Mouse (Mus musculus): Measurements from ENCODE around the gene Ppm1f. TPM values are rescaled to one million over a fixed set of nuclear protein-coding genes. Genes with fewer than 3 reads are reported as not detected.

The Ppm1f gene
- polyA plus RNA-seq, 1 experiment from 2014 or later, result 16.3 TPM

DNA sequence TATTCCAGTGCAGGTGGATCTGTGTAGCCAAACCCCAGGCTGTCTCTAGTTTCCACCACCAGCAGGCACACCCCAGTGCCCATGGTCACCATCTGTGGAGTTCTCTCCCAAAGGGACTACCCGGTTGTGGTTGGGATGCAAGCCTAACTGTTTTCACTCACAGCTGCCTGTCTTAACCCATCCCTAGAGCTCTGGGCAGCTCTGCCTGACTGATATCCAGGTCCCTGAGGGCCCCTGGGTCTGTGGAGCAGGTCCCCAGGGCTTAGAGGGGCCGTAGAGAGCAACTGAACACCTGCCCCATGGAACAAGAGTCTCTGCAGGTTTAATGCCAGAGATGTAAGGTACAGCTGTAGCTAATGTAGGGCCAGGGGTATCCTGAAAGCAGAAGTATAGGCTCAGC is 32.3 kb upstream of the Ppm1f start, which contains the start of gene Igll1:
Igll1 (minus strand) TSS at position 8 of the 400 bp plus-strand sequence.
- Histone ChIP-seq H3K9me3 (ENCODE audit: control insufficient read depth, low read length) (no peaks in the 10 kb centered on the region), H3K4me2 (ENCODE audit: low read length) (no peak within 1 kb of the TSS), H3K4me1 (replicated peaks; ENCODE audit: control insufficient read depth, insufficient read depth, low read length) (no peaks in the 10 kb centered on the region), H3K27me3 (replicated peaks; ENCODE audit: control insufficient read depth, insufficient read depth, low read length) (no peaks in the 10 kb centered on the region), H3K9ac (ENCODE audit: low read length) (no peak within 1 kb of the TSS), H3K27ac (ENCODE audit: low read depth) (no peak within 1 kb of the TSS), H3K4me3 (ENCODE audit: low read depth, low read length) (no peak within 1 kb of the TSS), H3K36me3 (ENCODE audit: control insufficient read depth, insufficient read depth, low read length) (no peaks in the 10 kb centered on the region)
- no peak for DNase-seq (ENCODE audit: low spot score)
- no peak for ATAC-seq (replicated peaks; ENCODE audit: low FRiP score, low TSS enrichment, low read depth)
- WGBS, result 74% methylated on average over 2 of the region's 2 CpGs

- Histone ChIP-seq H3K4me3 (ENCODE audit: low read depth, low read length) (no peak overlapping the region), H3K27me3 (replicated peaks; ENCODE audit: control insufficient read depth, insufficient read depth, low read length) (no peaks in the 10 kb centered on the region), H3K27ac (ENCODE audit: low read depth) (no peak overlapping the region), H3K4me2 (ENCODE audit: low read length) (no peak overlapping the region), H3K9ac (ENCODE audit: low read length) (no peak overlapping the region), H3K9me3 (ENCODE audit: control insufficient read depth, low read length) (no peaks in the 10 kb centered on the region), H3K4me1 (replicated peaks; ENCODE audit: control insufficient read depth, insufficient read depth, low read length) (no peaks in the 10 kb centered on the region), H3K36me3 (ENCODE audit: control insufficient read depth, insufficient read depth, low read length) (no peaks in the 10 kb centered on the region)
- no peak for ATAC-seq (replicated peaks; ENCODE audit: low FRiP score, low TSS enrichment, low read depth)
- DNase-seq (ENCODE audit: low spot score), result no peak
Measured at GRCm38 (mm10) chr16:16865217-16865616, 31.1 kb upstream of the Ppm1f start.

GRCm38 (mm10) chr16:16865696-16866561 is 30.3 kb upstream of the Ppm1f start:
- no peak overlapping the region for H3K9ac ChIP-seq (ENCODE audit: low read length)
- DNase-seq (ENCODE audit: low spot score) (no peak), ATAC-seq (replicated peaks; ENCODE audit: low FRiP score, low TSS enrichment, low read depth) (no peak)
- H3K4me1 ChIP-seq (replicated peaks; ENCODE audit: control insufficient read depth, insufficient read depth, low read length), result no peaks in the 10 kb centered on the region
- no peak overlapping the region for H3K27ac ChIP-seq (ENCODE audit: low read depth)
- no peaks in the 10 kb centered on the region for H3K9me3 ChIP-seq (ENCODE audit: control insufficient read depth, low read length)
- no peaks in the 10 kb centered on the region for H3K27me3 ChIP-seq (replicated peaks; ENCODE audit: control insufficient read depth, insufficient read depth, low read length)
- no peaks in the 10 kb centered on the region for H3K36me3 ChIP-seq (ENCODE audit: control insufficient read depth, insufficient read depth, low read length)
- 60% methylated on average over 4 of the region's 5 CpGs for WGBS
- no peak overlapping the region for H3K4me3 ChIP-seq (ENCODE audit: low read depth, low read length)
- H3K4me2 ChIP-seq (ENCODE audit: low read length), result no peak overlapping the region

DNA sequence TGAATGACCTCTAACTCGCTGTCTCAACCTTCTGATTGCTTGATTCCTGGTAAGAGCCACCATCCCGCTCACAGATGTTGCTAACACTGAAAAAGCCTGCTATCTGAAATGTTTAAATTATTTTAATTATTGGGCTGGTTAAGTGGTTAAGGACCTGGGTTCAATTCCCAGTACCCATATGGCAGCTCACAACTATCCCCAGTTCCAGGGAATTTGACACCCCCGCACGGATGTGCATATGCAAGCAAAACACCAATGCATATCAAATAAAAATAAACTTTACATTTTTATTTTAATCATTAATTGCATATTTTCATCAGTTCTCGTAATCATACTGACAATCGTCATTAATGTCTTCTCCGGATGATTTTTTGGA is 26.0 kb upstream of the Ppm1f start:
- H3K4me3 ChIP-seq (ENCODE audit: low read depth, low read length), result peak overlapping the region; percentile 62
- 32% methylated on average over 7 of the region's 7 CpGs for WGBS
- H3K27ac ChIP-seq (ENCODE audit: low read depth), result peak overlapping the region; percentile 91; the same call in 1 of the 2 replicates
- no peaks in the 10 kb centered on the region for H3K27me3 ChIP-seq (replicated peaks; ENCODE audit: control insufficient read depth, insufficient read depth, low read length)
- H3K9ac ChIP-seq (ENCODE audit: low read length), result peak overlapping the region; percentile 39; the same call in 1 of the 2 replicates
- H3K9me3 ChIP-seq (ENCODE audit: control insufficient read depth, low read length), result no peaks in the 10 kb centered on the region
- H3K36me3 ChIP-seq (ENCODE audit: control insufficient read depth, insufficient read depth, low read length), result peaks cover 3% of the 10 kb centered on the region
- peaks cover 6% of the 10 kb centered on the region; the same call in 1 of the 2 replicates for H3K4me1 ChIP-seq (replicated peaks; ENCODE audit: control insufficient read depth, insufficient read depth, low read length)
- peak overlapping the region; percentile 51 for H3K4me2 ChIP-seq (ENCODE audit: low read length)
- no peak for DNase-seq (ENCODE audit: low spot score)
- ATAC-seq (replicated peaks; ENCODE audit: low FRiP score, low TSS enrichment, low read depth), result peak; percentile 56

DNA sequence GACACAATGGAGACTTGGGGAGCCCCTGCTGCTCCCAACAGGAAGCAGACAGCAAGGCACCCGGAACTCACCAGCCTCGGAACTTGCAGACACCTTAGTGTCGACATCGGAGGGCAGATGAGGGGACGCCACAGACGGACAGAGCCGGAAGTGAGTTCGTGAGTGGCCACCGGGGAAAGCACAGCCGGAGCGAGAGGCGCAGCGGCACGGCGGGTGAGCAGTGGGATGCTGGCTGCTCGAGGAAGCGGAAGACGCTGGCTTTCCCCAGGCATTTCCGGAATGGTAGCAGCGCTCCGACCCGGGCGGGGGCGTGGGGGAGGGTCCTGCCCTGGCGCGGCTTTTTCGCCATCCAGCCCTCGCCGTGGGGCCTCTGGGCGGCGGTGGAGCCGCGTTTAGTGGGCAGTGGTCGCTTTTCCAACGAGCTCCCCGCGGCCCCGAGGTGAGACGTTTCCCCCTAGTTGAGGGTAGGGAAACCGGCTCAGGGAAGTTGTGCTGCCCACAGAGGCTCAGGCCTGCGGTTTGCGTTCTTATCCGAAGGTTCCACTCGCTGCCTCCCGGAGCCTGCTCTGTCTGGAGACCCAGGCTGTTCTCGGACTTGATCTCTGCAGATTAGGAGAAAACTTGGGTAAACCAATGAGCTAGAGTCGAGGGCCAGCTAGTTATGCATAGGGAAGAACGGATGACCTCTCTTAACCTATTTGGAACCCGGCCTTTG is 25.5 kb upstream of the Ppm1f start, which contains the start of the genes Top3b and Vpreb1:
Top3b (plus strand) TSS at position 120 of the 715 bp plus-strand sequence.
Vpreb1 (minus strand) TSS at position 227 of the 715 bp plus-strand sequence.
- peak within 1 kb of the TSS; percentile 62 for H3K4me3 ChIP-seq (ENCODE audit: low read depth, low read length)
- H3K9ac ChIP-seq (ENCODE audit: low read length), result peak within 1 kb of the TSS; percentile 80
- under 1% methylated on average over 49 of the region's 49 CpGs for WGBS
- H3K27me3 ChIP-seq (replicated peaks; ENCODE audit: control insufficient read depth, insufficient read depth, low read length), result no peaks in the 10 kb centered on the region
- peak within 1 kb of the TSS; percentile 91 for H3K27ac ChIP-seq (ENCODE audit: low read depth)
- peaks cover 6% of the 10 kb centered on the region; the same call in 1 of the 2 replicates for H3K4me1 ChIP-seq (replicated peaks; ENCODE audit: control insufficient read depth, insufficient read depth, low read length)
- peaks cover 6% of the 10 kb centered on the region for H3K36me3 ChIP-seq (ENCODE audit: control insufficient read depth, insufficient read depth, low read length)
- ATAC-seq (replicated peaks; ENCODE audit: low FRiP score, low TSS enrichment, low read depth) (peak; percentile 98), DNase-seq (ENCODE audit: low spot score) (peak; percentile 97)
- H3K4me2 ChIP-seq (ENCODE audit: low read length), result peak within 1 kb of the TSS; percentile 51
- no peaks in the 10 kb centered on the region for H3K9me3 ChIP-seq (ENCODE audit: control insufficient read depth, low read length)

GRCm38 (mm10) chr16:16879025-16879424 is 17.2 kb upstream of the Ppm1f start:
- no peak for ATAC-seq (replicated peaks; ENCODE audit: low FRiP score, low TSS enrichment, low read depth)
- Histone ChIP-seq H3K36me3 (ENCODE audit: control insufficient read depth, insufficient read depth, low read length) (peaks cover 86% of the 10 kb centered on the region), H3K27me3 (replicated peaks; ENCODE audit: control insufficient read depth, insufficient read depth, low read length) (no peaks in the 10 kb centered on the region), H3K4me1 (replicated peaks; ENCODE audit: control insufficient read depth, insufficient read depth, low read length) (no peaks in the 10 kb centered on the region), H3K27ac (ENCODE audit: low read depth) (no peak overlapping the region), H3K9me3 (ENCODE audit: control insufficient read depth, low read length) (peaks cover 6% of the 10 kb centered on the region; the same call in 1 of the 2 replicates), H3K9ac (ENCODE audit: low read length) (no peak overlapping the region), H3K4me2 (ENCODE audit: low read length) (no peak overlapping the region), H3K4me3 (ENCODE audit: low read depth, low read length) (no peak overlapping the region)
- no peak for DNase-seq (ENCODE audit: low spot score)
- 93% methylated on average over 5 of the region's 5 CpGs for WGBS

DNA sequence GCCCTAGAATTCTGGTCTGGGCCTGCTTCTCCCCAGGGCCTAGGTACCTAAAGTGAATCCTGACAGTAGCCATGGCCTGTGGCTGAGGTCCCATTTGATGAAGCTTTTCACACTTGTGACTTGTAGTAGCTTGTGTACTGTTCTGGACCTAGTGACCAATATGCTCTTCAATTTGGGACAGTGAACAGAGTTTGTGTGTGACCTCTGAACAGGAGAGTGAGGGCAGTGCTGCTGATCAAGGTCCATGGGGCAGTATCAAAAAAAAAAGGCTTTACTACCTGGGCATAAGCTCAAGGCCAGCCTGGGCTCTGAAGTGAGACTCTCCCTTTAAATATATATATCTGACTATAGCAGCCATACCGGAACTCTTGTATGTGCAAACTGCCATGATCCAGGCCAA is 7.9 kb upstream of the Ppm1f start:
- Histone ChIP-seq H3K36me3 (ENCODE audit: control insufficient read depth, insufficient read depth, low read length) (peaks cover 96% of the 10 kb centered on the region), H3K4me1 (replicated peaks; ENCODE audit: control insufficient read depth, insufficient read depth, low read length) (no peaks in the 10 kb centered on the region), H3K27ac (ENCODE audit: low read depth) (no peak overlapping the region), H3K9ac (ENCODE audit: low read length) (no peak overlapping the region), H3K9me3 (ENCODE audit: control insufficient read depth, low read length) (no peaks in the 10 kb centered on the region), H3K4me3 (ENCODE audit: low read depth, low read length) (no peak overlapping the region), H3K27me3 (replicated peaks; ENCODE audit: control insufficient read depth, insufficient read depth, low read length) (no peaks in the 10 kb centered on the region), H3K4me2 (ENCODE audit: low read length) (no peak overlapping the region)
- 89% methylated on average over 1 of the region's 1 CpGs for WGBS
- no peak for ATAC-seq (replicated peaks; ENCODE audit: low FRiP score, low TSS enrichment, low read depth)
- DNase-seq (ENCODE audit: low spot score), result no peak

- Histone ChIP-seq H3K4me1 (replicated peaks; ENCODE audit: control insufficient read depth, insufficient read depth, low read length) (peaks cover 5% of the 10 kb centered on the region), H3K27me3 (replicated peaks; ENCODE audit: control insufficient read depth, insufficient read depth, low read length) (no peaks in the 10 kb centered on the region), H3K4me3 (ENCODE audit: low read depth, low read length) (no peak overlapping the region), H3K4me2 (ENCODE audit: low read length) (no peak overlapping the region), H3K9me3 (ENCODE audit: control insufficient read depth, low read length) (no peaks in the 10 kb centered on the region), H3K36me3 (ENCODE audit: control insufficient read depth, insufficient read depth, low read length) (peaks cover 63% of the 10 kb centered on the region), H3K9ac (ENCODE audit: low read length) (no peak overlapping the region), H3K27ac (ENCODE audit: low read depth) (no peak overlapping the region)
- DNase-seq (ENCODE audit: low spot score) (no peak), ATAC-seq (replicated peaks; ENCODE audit: low FRiP score, low TSS enrichment, low read depth) (no peak)
- 92% methylated on average over 7 of the region's 7 CpGs for WGBS
Measured at GRCm38 (mm10) chr16:16892366-16892765, 3.9 kb upstream of the Ppm1f start.
